Mouse (Mus musculus): ENCODE measurements at regions not wholly inside any gene's neighbourhood (a gene's known extent, or its start where the extent isn't known, plus 50 kb on each side); places are given as distances from the start of the nearest gene placed in this dataset.
"Not testable (repeated sequence)": the region's sequence is repeated elsewhere in the genome, so short reads cannot be mapped to it uniquely, and the experiment has no call there.

GRCm38 (mm10) chrX:105655591-105655990 is 108.5 kb upstream of the Fgf16 start:
- not testable (repeated sequence) for DNase-seq (ENCODE audit: extremely low read depth, insufficient read length, low spot score)

GRCm38 (mm10) chrX:105670531-105670930 is 93.5 kb upstream of the Fgf16 start:
- no peak for DNase-seq (ENCODE audit: extremely low read depth, insufficient read length, low spot score)

GRCm38 (mm10) chrX:105671247-105671646 is 92.8 kb upstream of the Fgf16 start:
- no peak for DNase-seq (ENCODE audit: extremely low read depth, insufficient read length, low spot score)

- no peak for DNase-seq (ENCODE audit: extremely low read depth, insufficient read length, low spot score)
These were observed 89.2 kb upstream of the Fgf16 start for GRCm38 (mm10) chrX:105674860-105675259.

- DNase-seq (ENCODE audit: extremely low read depth, insufficient read length, low spot score): no peak
These were observed 80.4 kb upstream of the Fgf16 start for GRCm38 (mm10) chrX:105683678-105684077.

- DNase-seq (ENCODE audit: extremely low read depth, insufficient read length, low spot score): peak; percentile 5
These were observed 79.6 kb upstream of the Fgf16 start for GRCm38 (mm10) chrX:105684433-105684832.

GRCm38 (mm10) chrX:105710676-105711241 is 53.3 kb upstream of the Fgf16 start:
- DNase-seq (ENCODE audit: extremely low read depth, insufficient read length, low spot score): no peak
